Mouse (Mus musculus): Measurements from ENCODE around the gene Tsc22d2.

GRCm38 (mm10) chr3:58503720-58504333, 89.3 kb downstream of the Tsc22d2 start:
- TF ChIP-seq CTCF (IDR thresholded peaks at IDR 0.05; ENCODE audit: low read depth, low read length) (no peak), TAL1 (conservative IDR thresholded peaks at IDR 0.05; ENCODE audit: low read depth, low read length) (no peak), GATA1 (IDR thresholded peaks at IDR 0.05; ENCODE audit: borderline replicate concordance, low read length) (no peak)

Data from G1E (cell line).